Mouse (Mus musculus) hindbrain, embryonic 13.5 days (tissue): ENCODE measurements around the gene Trmt112. TPM values are rescaled to one million over a fixed set of nuclear protein-coding genes. Genes with fewer than 3 reads are reported as not detected.

ENCODE experiments used
- ATAC-seq: fragments of 200-750 bp; cut with Nextera tagmentation; 2 replicates; pipeline ENCODE4 v1.8.0; 2017; ENCODE audit warnings: moderate TSS enrichment; ENCODE audit not compliant: low FRiP score
- H3K27ac ChIP-seq: fragments of 300-500 bp; sonication (generic); 2 replicates; pipeline ENCODE4 v1.5.1; 2015; ENCODE audit warnings: inconsistent platforms, mild to moderate bottlenecking, moderate library complexity
- H3K27me3 ChIP-seq: fragments of 300-500 bp; sonication (generic); 2 replicates; pipeline ENCODE4 v1.6.1; 2015; ENCODE audit warnings: mild to moderate bottlenecking, inconsistent platforms
- H3K36me3 ChIP-seq: fragments of 300-500 bp; sonication (generic); 2 replicates; pipeline ENCODE4 v1.6.1; 2015; ENCODE audit warnings: mild to moderate bottlenecking, inconsistent platforms
- H3K4me1 ChIP-seq: fragments of 300-500 bp; sonication (generic); replicated peaks from 2 replicates; pipeline ENCODE4 v1.6.1; 2015; ENCODE audit warnings: inconsistent platforms
- H3K4me2 ChIP-seq: fragments of 300-500 bp; sonication (generic); 2 replicates; pipeline ENCODE4 v1.6.1; 2015; ENCODE audit warnings: inconsistent platforms, mild to moderate bottlenecking, moderate library complexity
- H3K4me3 ChIP-seq: fragments of 300-500 bp; sonication (generic); 2 replicates; pipeline ENCODE4 v1.5.1; 2015; ENCODE audit warnings: mild to moderate bottlenecking, inconsistent platforms
- H3K9ac ChIP-seq: fragments of 300-500 bp; sonication (generic); 2 replicates; pipeline ENCODE4 v1.6.1; 2015; ENCODE audit warnings: mild to moderate bottlenecking, inconsistent platforms
- H3K9me3 ChIP-seq: fragments of 300-500 bp; sonication (generic); 2 replicates; pipeline ENCODE4 v1.6.1; 2016; ENCODE audit warnings: inconsistent platforms
- WGBS: fragments of 180-500 bp; shearing (Covaris S2); methylation state at CpG from one replicate; pipeline ENCODE4 v1.1.7; 2015; 5-methylcytosine and 5-hydroxymethylcytosine counted together
- polyA plus RNA-seq: library from polyadenylated mRNA; unstranded; fragments of >200 nt; fragmentation: Nextera tagmentation; extraction: Ambion mirVana; gene quantifications from 2 replicates; pipeline ENCODE4 v1.2.1, GENCODE M21; 2015

Trmt112 gene
- polyA plus RNA-seq, 1 experiment from 2014 or later: 121 TPM

DNA sequence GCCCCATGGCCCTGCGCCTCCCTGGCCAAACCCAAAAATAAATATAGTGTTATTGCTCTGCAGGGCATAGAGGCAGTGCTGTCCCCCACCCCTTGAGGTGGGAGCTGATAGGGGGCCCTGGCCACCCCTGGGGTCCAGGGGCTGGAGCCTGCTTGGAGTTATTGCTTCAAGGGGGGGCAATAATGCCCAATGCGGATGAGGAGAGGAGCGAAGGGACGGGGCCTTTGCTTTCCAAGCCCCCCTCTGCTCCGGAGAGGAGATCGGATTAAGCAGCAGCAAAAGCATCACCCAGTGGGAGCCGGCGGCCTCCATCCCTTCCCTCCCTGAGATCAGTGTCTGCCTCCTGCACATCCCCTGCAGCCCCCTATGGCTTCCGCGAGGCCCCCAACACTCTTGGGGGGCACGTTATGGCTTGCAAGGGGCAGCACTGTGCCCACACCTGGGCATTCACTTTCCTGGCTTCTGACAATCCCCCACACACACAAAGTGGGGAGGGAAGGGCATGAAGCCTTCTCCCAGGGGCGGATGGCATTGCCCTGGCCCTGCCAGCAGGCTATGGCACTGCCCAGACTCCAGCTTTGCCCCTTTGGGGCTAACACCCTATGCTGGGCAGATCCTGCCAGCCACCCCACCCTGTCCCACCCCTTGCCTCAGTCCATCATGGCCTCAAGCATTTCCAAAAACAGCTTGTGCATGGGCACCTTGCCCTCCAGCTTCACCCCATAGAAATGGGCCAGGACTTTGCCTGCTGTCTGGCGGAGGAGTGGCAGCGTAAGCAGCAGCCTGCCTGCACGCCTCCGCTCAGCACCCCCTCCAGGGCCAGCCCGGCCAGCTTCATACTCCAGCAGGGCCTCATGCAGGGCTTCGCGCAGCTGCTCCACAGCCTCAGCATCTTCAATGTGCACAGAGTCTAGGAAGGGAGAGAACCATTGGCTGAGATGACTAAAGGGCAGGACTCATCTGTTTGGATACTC, 1.9 kb downstream of the Trmt112 start:
- Histone ChIP-seq H3K4me1 (peaks cover 41% of the 10 kb centered on the region), H3K27me3 (no peaks in the 10 kb centered on the region), H3K36me3 (peaks cover 49% of the 10 kb centered on the region), H3K9ac (0 out of 2 replicates have a peak overlapping the region, but pooled peaks have one; percentile 46), H3K4me2 (peak overlapping the region; percentile 66), H3K9me3 (no peaks in the 10 kb centered on the region), H3K4me3 (peak overlapping the region; percentile 65), H3K27ac (0 out of 2 replicates have a peak overlapping the region, but pooled peaks have one; percentile 18)
- ATAC-seq: no peak
- 89% methylated on average over 19 of the region's 19 CpGs for WGBS

DNA sequence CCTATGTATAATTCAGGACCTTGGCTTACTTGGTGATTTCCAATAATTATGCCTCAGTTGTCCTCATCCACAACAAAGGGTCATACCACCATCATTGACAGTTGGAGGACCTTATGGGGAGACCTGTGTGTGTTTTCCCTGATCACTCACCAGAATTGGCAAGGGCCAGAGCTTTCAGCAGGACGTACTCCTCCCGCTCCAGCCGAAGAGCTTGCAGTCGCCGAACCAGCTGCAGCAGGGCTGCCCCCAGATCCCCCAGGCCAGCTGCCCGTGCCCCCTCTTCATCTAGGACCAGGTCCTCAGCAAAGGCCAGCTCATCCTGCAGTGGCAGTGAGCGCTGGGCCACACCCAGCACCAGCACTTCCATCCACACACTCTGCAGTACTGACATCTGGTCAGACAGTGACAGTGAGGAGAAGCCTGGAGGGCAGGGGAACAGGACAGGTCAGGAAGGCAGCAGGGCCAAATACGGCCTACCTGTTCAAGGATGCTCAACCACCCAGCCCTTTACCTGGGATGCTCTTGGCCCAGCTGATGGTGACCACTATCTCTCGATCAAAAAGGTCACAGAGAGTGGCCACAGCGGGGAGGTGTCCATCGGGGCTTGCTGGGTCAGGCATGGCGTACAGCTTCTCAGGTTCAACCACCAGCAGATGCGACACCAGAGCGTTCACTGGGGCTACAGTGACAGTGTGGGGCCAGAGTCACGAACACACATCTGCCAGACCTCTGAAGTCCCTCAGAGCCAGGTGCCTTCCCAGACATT, 2.9 kb downstream of the Trmt112 start:
- no peak for ATAC-seq
- no peak overlapping the region for H3K4me3 ChIP-seq
- no peaks in the 10 kb centered on the region for H3K27me3 ChIP-seq
- peaks cover 39% of the 10 kb centered on the region for H3K4me1 ChIP-seq
- no peak overlapping the region for H3K4me2 ChIP-seq
- 90% methylated on average over 15 of the region's 15 CpGs for WGBS
- H3K36me3 ChIP-seq: peaks cover 44% of the 10 kb centered on the region
- H3K9ac ChIP-seq: no peak overlapping the region
- no peaks in the 10 kb centered on the region for H3K9me3 ChIP-seq
- H3K27ac ChIP-seq: no peak overlapping the region

DNA sequence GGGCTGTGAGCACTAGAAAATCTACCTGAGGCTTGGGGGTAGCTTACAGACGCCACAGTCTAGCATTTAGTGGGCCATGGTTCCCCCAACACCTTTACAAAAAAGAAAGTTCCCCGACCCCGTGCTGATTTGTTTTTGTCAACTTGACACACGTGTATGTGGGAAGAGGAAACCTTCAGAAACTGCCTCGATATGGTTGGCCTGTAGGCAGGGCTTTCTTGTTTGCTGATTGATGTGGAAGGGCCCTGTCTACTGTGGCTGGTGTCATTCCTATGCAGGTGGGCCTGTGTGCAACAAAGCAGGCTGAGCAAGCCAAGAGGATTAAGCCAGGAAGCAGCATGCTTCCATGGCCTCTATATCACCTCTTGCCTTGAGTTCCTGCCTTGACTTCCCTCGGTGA, 3.5 kb downstream of the Trmt112 start:
- no peak overlapping the region for H3K4me3 ChIP-seq
- no peak for ATAC-seq
- H3K4me2 ChIP-seq: no peak overlapping the region
- no peak overlapping the region for H3K9ac ChIP-seq
- WGBS: 93% methylated on average over 6 of the region's 6 CpGs
- H3K36me3 ChIP-seq: peaks cover 44% of the 10 kb centered on the region
- no peaks in the 10 kb centered on the region for H3K27me3 ChIP-seq
- H3K4me1 ChIP-seq: peaks cover 32% of the 10 kb centered on the region
- no peak overlapping the region for H3K27ac ChIP-seq
- no peaks in the 10 kb centered on the region for H3K9me3 ChIP-seq

DNA sequence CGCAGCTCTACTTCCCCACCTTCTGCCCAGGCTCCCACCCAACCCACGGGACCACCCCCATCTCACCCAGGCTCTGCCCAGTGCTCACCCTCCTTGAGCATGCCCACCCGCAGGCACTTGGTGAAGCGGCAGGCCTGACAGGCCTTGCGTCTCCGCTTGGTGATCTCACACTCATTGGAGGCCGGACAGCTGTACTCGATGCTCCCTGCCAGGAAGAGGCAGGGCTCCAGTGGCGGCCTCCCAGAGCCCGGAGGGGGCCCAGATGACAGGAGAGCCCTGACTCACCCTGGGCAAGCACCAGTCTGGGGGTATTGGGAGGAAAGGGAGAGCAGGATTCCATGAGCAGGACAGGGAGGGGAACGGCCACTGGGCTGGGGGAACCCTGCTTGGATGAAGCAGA, 4.5 kb downstream of the Trmt112 start:
- 88% methylated on average over 11 of the region's 11 CpGs for WGBS
- no peak for ATAC-seq
- Histone ChIP-seq H3K27me3 (no peaks in the 10 kb centered on the region), H3K9ac (no peak overlapping the region), H3K4me3 (no peak overlapping the region), H3K4me1 (peaks cover 26% of the 10 kb centered on the region), H3K9me3 (no peaks in the 10 kb centered on the region), H3K27ac (no peak overlapping the region), H3K4me2 (no peak overlapping the region), H3K36me3 (peaks cover 49% of the 10 kb centered on the region)

DNA sequence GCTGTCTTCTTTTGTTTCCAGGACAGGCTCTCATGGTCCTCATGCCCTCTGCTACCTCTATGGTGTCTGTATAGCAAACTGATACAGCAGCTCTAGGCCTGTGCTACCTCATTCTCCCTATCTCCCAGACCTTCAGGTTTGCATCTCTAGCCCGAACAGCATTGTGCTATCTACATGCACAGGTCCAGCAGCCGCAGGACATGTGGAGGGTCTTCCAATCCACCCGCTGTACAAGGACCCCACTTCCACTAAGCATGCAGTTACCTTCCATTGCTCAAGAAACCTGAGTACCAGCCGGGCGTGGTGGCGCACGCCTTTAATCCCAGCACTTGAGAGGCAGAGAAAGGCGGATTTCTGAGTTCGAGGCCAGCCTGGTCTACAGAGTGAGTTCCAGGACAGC, 5.0 kb downstream of the Trmt112 start:
- ATAC-seq: no peak
- H3K4me3 ChIP-seq: no peak overlapping the region
- peaks cover 49% of the 10 kb centered on the region for H3K36me3 ChIP-seq
- no peak overlapping the region for H3K27ac ChIP-seq
- peaks cover 29% of the 10 kb centered on the region for H3K4me1 ChIP-seq
- no peak overlapping the region for H3K4me2 ChIP-seq
- WGBS: 95% methylated on average over 9 of the region's 9 CpGs
- H3K27me3 ChIP-seq: no peaks in the 10 kb centered on the region
- H3K9me3 ChIP-seq: no peaks in the 10 kb centered on the region
- no peak overlapping the region for H3K9ac ChIP-seq

DNA sequence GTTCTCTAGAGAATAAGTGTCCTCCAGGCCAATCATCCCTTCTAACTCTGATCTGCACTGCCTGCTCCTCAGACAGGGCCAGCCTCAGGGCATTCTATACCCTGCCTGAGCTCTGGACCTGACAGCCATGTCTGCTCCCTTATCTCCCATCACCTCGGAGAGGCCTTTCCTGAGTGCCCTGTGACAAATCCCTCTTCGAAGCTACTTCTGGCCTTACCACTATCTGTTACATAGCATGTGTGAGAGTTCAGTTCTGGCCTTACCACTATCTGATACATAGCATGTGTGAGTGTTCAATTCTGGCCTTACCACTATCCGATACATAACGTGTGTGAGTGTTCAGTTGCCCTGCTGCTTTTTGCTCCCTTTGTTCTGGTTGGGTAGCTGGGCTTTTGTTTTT, 5.8 kb downstream of the Trmt112 start:
- H3K4me3 ChIP-seq: no peak overlapping the region
- no peaks in the 10 kb centered on the region for H3K9me3 ChIP-seq
- WGBS: 94% methylated on average over 4 of the region's 4 CpGs
- no peak overlapping the region for H3K27ac ChIP-seq
- H3K27me3 ChIP-seq: no peaks in the 10 kb centered on the region
- no peak for ATAC-seq
- peaks cover 49% of the 10 kb centered on the region for H3K36me3 ChIP-seq
- no peak overlapping the region for H3K9ac ChIP-seq
- no peak overlapping the region for H3K4me2 ChIP-seq
- H3K4me1 ChIP-seq: peaks cover 37% of the 10 kb centered on the region

- Histone ChIP-seq H3K4me1 (peaks cover 34% of the 10 kb centered on the region), H3K27ac (no peak overlapping the region), H3K27me3 (no peaks in the 10 kb centered on the region), H3K9ac (no peak overlapping the region), H3K36me3 (peaks cover 43% of the 10 kb centered on the region), H3K4me2 (no peak overlapping the region), H3K9me3 (no peaks in the 10 kb centered on the region), H3K4me3 (no peak overlapping the region)
- 88% methylated on average over 4 of the region's 4 CpGs for WGBS
- ATAC-seq: no peak
Observed at GRCm38 (mm10) chr19:6916496-6916895, 7.0 kb downstream of the Trmt112 start.

DNA sequence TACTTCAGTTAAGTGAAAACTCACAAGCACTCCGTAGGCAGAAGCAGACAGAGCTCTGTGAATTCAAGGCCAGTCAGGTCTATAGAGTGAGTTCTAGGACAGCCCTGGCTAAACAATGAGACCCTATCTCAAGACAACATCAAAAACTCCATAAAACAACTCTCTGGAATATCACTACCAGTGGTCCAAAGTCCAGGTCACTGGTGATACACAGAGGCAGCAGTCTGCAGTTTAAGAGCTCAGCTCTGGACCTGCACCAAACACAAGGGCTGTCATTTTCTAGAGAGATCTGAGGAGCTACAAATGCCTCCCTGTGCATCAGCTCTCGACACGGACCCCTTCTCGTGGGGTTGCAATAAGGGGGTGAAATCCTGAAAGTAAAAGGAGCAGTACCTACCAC, 8.8 kb downstream of the Trmt112 start:
- Histone ChIP-seq H3K4me1 (peaks cover 37% of the 10 kb centered on the region), H3K27me3 (peaks cover 9% of the 10 kb centered on the region), H3K9ac (no peak overlapping the region), H3K4me3 (no peak overlapping the region), H3K27ac (no peak overlapping the region), H3K36me3 (peaks cover 25% of the 10 kb centered on the region), H3K4me2 (no peak overlapping the region), H3K9me3 (no peaks in the 10 kb centered on the region)
- no peak for ATAC-seq
- WGBS: 90% methylated on average over 4 of the region's 4 CpGs

DNA sequence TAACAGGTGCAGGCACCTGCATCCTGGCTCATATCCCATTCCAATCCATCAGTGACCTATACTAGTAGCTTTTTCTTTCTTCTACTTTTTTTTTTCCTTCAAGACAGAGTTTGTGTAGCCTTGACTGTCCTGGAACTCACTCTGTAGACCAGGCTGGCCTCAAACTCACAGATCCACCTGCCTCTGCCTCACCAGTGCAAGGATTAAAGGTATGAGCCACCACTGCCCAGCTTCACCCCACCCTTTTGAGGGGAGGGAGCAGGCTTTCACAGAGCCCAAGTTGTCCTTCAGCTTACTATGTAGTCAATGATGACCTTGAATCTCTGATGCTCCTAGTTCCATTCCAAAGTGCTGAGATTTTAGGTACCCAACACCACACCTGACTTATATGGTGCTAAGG, 9.9 kb downstream of the Trmt112 start:
- H3K4me1 ChIP-seq: peaks cover 37% of the 10 kb centered on the region
- H3K36me3 ChIP-seq: peaks cover 14% of the 10 kb centered on the region; the same call in 1 of the 2 replicates
- H3K4me3 ChIP-seq: no peak overlapping the region
- ATAC-seq: no peak
- no peaks in the 10 kb centered on the region for H3K9me3 ChIP-seq
- peaks cover 20% of the 10 kb centered on the region for H3K27me3 ChIP-seq
- peak overlapping the region; percentile 92; the same call in 1 of the 2 replicates for H3K9ac ChIP-seq
- no peak overlapping the region for H3K27ac ChIP-seq
- peak overlapping the region; percentile 96; the same call in 1 of the 2 replicates for H3K4me2 ChIP-seq

DNA sequence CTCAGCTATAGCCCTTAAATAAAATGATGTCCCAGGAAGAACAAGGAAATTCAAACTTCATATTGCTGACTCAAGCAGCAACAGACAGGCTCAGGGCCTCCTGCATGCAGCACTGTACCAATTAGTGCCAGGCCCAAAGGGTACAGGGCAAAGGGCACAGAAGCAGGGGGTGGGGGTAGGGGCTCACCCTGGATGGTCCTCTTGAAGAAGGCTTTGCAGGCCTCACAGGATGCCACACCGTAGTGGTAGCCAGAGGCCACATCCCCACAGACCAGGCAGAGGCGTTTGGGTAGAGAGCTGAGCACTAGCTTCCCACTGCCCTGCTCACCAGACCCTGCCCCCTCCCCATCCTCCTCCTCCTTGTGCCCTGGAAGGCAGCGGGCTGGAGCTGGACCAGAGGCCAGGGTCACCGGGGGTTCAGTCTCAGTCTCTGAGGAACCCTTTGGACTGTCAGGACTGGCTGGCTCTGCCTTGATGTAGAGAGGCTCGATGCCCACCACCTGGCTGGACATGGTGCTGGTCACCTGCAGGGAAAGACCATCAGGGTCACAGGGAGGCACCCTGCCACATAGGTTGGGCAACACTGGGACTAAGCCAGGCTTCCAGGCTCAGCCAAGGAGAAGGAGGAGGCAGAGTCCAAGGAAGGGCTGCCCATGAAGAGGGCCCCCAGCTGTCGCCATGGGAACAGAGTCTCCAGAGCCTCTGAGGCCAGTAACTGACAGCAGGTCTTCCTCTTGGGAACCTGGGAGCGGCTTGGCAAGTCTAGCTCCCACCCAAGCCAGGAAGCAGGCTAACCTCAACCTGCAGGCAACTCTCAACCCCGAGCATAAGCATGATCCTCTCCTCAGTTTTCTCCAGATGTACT, 10.6 kb downstream of the Trmt112 start:
- Histone ChIP-seq H3K9me3 (no peaks in the 10 kb centered on the region), H3K27me3 (peaks cover 27% of the 10 kb centered on the region), H3K4me2 (peak overlapping the region; percentile 96), H3K9ac (peak overlapping the region; percentile 92), H3K36me3 (peaks cover 12% of the 10 kb centered on the region; the same call in 1 of the 2 replicates), H3K27ac (peak overlapping the region; percentile 94; the same call in 1 of the 2 replicates), H3K4me3 (peak overlapping the region; percentile 80), H3K4me1 (peaks cover 43% of the 10 kb centered on the region)
- ATAC-seq: no peak
- 42% methylated on average over 8 of the region's 8 CpGs for WGBS

GRCm38 (mm10) chr19:6920741-6921636, 11.5 kb downstream of the Trmt112 start:
- WGBS: 3% methylated on average over 29 of the region's 48 CpGs
- Histone ChIP-seq H3K9ac (peak overlapping the region; percentile 92), H3K4me1 (peaks cover 50% of the 10 kb centered on the region), H3K4me2 (peak overlapping the region; percentile 96), H3K27ac (peak overlapping the region; percentile 94), H3K36me3 (peaks cover 12% of the 10 kb centered on the region; the same call in 1 of the 2 replicates), H3K4me3 (peak overlapping the region; percentile 80), H3K27me3 (peaks cover 36% of the 10 kb centered on the region), H3K9me3 (no peaks in the 10 kb centered on the region)
- ATAC-seq: no peak; the same call in 1 of the 2 replicates
